Mouse (Mus musculus): ENCODE results near the gene Ndufv3.

- no peak for TF ChIP-seq CTCF (IDR thresholded peaks at IDR 0.05; ENCODE audit: control insufficient read depth, insufficient read depth, insufficient replicate concordance, low read depth, low read length)
- TF ChIP-seq POLR2A (IDR thresholded peaks at IDR 0.05; ENCODE audit: control insufficient read depth, low read depth, low read length): no peak
Observed at GRCm38 (mm10) chr17:31557947-31558542, 38.1 kb downstream of the Ndufv3 start.
